Mouse (Mus musculus) small intestine, adult 2 months (tissue): Measurements from ENCODE around the gene Vps26a.

Source experiments
- CTCF ChIP-seq: fragments of 200-500 bp; IDR thresholded peaks from 2 replicates; pipeline ENCODE4 v1.5.1; 2012; ENCODE audit warnings: low read depth, mild to moderate bottlenecking, control low read depth, inconsistent platforms, low read length, moderate library complexity, mixed read lengths; ENCODE audit not compliant: insufficient replicate concordance, insufficient read length; ENCODE audit errors: extremely low read depth
- POLR2A ChIP-seq: fragments of 200-500 bp; IDR thresholded peaks from 2 replicates; pipeline ENCODE4 v1.6.1; 2012; ENCODE audit warnings: low read depth, mild to moderate bottlenecking, control low read depth, inconsistent platforms, low read length, moderate library complexity

GRCm38 (mm10) chr10:62413606-62413982, 73.0 kb downstream of the Vps26a start:
- no peak for TF ChIP-seq CTCF
- TF ChIP-seq POLR2A = no peak
